Mouse (Mus musculus) central nervous system, embryonic 18 days (tissue): ENCODE measurements around the gene Ncor2. TPM values are rescaled to one million over a fixed set of nuclear protein-coding genes. Genes with fewer than 3 reads are reported as not detected.

Experiments used
- polyA plus RNA-seq: library from polyadenylated mRNA; depleted of rRNA; stranded (reverse); fragments of >200 nt; gene quantifications from 2 replicates; pipeline ENCODE4 v1.2.3, GENCODE M21; 2012; rRNA removed

The Ncor2 gene
- polyA plus RNA-seq, result 28.9 and 29.0 TPM in 2 replicates

GRCm38 (mm10) chr5:125179007-125179734, at the start of gene Ncor2:
Ncor2 (minus strand) TSS chr5:125179219.

GRCm38 (mm10) chr5:125002969-125003872, 175.8 kb downstream of the Ncor2 start, which contains the start of gene Rflna:
Rflna (plus strand) TSS chr5:125003221.

Other genes with a start within 250 kb of the Ncor2 start
- gene Rflna, start 176.0 kb downstream of the Ncor2 start, polyA plus RNA-seq, result 5.9 and 6.7 TPM in 2 replicates
- 52.9 and 57.3 TPM in 2 replicates for gene Scarb1, start 161.9 kb upstream of the Ncor2 start, polyA plus RNA-seq
- 0.13 and 0.28 TPM in 2 replicates for gene Gm10382, start 210.1 kb upstream of the Ncor2 start, polyA plus RNA-seq
- gene Ubc, start 211.0 kb upstream of the Ncor2 start, polyA plus RNA-seq, result 797 and 818 TPM in 2 replicates